Mouse (Mus musculus) olfactory bulb, adult 2 months (tissue): ENCODE data around the gene Abcc10.

Source experiments
- CTCF ChIP-seq: fragments of 200-500 bp; IDR thresholded peaks from 2 replicates; pipeline ENCODE4 v1.5.1; 2012; ENCODE audit warnings: low read depth, mild to moderate bottlenecking, low read length, moderate library complexity; ENCODE audit not compliant: insufficient read depth
- POLR2A ChIP-seq: fragments of 200-500 bp; IDR thresholded peaks from 2 replicates; pipeline ENCODE4 v1.6.1; 2012; ENCODE audit warnings: mild to moderate bottlenecking, low read depth, low read length, moderate library complexity; ENCODE audit not compliant: insufficient read depth

GRCm38 (mm10) chr17:46265502-46265901, 62.6 kb downstream of the Abcc10 start:
- TF ChIP-seq CTCF = no peak
- no peak for TF ChIP-seq POLR2A
